Mouse (Mus musculus) left cerebral cortex, postnatal 10 days (tissue): ENCODE measurements around the gene BC029722. TPM values are rescaled to one million over a fixed set of nuclear protein-coding genes. Genes with fewer than 3 reads are reported as not detected.

Experiments used
- DNase-seq, 2 experiments: peaks; one replicate each; pipeline ENCODE4 v3.0.0; 2021 to 2022; ENCODE audit warnings: low spot score in 2 of 2, mixed read lengths in 1 of 2; ENCODE audit errors: extremely low spot score in 1 of 2
- intact Hi-C: fragments of 180-260 bp; cut with DNase I; formaldehyde crosslinking; loops from one replicate; pipeline ENCODE4 v1.15.1; 2025
- total RNA-seq, 2 experiments: library from RNA; stranded (reverse); gene quantifications; 2 replicates each; pipeline ENCODE4 v1.2.3; 2021

BC029722 gene
- total RNA-seq, 2 experiments from 2014 or later = 36.8 to 39.4 TPM

DNA sequence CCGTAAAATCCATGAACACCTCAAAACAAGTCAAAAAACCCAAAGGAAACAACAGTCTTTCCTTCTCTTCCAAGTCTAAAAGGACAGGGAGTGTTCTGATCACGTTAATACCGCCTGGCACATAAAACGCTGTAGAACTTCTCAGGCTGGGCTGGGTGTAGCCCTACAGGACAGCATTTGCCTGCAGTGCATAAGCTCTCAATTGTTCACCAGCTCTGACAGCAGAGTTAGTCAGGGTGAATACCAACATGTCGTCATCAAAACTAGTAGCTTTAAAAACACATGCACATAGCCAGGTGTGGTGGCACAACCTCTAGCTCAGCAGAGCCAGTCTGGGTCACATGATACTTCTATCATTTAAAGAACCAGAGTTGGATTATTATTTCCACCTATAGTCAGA is 1.6 kb upstream of the BC029722 start:
- no peak for DNase-seq
- intact Hi-C loops = no loop called here

DNA sequence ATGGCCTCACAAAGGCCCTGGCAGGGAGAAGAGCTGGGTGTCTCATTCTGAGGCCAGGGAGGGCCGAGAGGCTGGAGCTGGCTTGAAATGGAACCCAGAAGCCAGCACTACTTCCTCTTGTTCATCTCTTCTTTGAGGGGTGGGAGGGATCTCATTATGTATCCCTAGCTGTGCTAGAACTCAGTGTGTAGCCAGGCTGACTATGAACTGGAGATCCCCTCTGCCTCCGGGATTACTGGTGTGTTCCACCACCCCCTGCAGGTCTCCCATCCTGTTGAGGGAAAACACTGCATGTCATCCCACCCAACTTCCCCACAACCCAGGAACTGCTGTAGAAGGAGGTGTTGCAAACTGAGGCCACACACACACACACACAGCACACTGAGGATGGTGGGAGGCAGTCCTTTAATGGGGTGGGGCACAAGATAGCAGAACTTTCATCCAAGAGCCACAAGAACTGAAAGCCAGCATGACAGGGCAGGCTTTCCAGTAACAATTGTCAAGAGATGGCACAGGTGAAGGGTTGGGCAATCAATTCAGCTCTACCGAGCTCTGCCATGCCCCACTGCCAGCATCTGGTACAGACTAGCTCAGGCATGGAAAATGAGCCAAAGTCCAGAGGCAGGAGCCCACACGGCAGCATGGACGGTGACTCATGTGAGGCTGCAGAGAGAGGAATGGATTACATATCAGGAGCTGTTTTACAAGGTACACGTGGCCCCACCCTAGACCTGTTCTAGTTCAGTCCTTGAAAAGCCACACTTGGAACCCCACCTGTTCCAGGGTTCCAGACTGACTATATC is 424 bp upstream of the BC029722 start:
- peak in 1 of 2 experiments; percentile 55 for DNase-seq
- intact Hi-C loops = no loop called here

DNA sequence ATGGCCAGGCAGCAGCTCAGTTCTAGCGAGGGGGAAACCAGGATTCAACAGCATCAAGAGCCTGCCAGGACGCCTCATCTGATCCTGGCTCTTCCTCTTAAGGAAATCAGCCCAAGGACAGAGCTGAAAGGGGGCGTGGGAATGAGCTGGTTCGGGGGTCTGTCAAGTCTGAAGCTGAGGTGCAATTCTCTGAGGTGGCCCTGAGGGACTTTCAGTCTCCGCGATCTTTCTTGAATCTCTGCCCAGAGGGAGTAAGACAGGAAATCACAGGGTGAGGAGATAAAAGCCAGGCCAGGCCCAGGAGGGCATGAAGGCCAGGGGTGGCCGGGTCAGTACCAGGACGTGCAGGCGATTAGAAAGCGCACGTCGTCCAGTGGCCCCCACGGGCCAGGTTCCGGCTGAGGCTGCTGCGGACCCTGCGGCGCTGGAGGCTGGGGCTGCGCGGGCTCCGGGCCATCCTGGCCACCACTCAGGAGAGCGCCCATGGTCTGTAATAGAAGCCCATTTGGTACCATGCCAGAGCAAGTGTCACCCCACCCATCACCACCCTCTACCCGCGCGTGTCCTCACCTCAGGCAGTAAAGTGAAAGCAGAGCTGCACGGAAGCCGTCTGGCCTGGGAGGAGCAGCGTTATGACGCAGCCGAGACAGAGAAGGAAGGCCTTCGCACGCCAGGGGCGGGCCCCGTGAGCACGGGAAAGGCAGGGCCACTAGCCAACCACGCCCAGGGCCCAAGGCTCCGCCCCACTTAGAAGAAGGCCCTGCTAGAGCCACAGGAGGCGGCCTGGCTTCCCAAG is 432 bp downstream of the BC029722 start:
- DNase-seq = peak; percentile 89 to 96
- intact Hi-C loops = no loop called here

DNA sequence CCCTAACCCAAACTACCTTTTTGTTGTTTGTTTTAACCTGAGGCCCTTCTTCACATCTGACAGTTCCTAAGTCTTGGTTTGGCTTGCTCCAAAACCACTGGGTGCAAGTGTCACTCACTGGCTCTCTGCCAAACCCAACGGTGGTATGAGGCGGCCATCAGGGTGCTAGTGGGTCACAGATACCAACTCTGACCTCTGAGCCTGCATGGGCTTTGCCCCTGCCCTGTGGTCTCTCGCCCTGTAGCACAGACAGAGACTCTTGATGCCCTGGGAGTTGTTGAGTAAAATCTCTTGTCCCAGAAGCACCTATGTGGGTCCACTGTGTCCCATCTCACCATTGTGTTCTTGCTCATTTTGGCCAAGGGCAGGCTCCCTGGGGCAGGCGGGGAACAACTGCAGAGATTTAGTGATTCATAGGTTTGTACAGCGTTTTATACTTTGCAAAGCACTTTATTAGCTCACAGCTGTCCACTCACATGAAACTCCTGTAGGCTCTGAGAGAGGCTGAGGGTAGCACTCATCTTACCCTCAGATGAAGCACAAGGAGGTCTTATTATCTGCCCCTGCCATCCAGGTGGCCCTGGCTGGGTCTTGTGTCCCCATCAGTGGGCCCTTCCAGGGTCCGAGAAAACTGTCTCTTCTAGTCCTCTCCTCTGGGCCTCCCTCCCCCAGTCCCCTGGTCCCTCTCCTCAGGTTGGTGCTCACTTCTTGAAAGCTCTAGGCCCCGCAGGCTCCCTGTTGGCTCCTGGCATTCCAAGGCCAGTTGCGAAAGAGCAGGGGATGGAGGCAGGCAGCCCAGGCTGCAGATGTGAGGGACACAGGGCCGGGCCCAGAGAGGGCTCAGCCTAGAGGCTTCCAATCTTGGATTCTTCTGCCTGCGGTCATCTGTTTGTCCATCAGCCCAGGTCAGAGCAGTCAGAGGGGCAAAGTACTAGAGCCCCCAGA is 1.7 kb downstream of the BC029722 start:
- intact Hi-C loops = no loop called here
- peak in 1 of 2 experiments; percentile 50 for DNase-seq

DNA sequence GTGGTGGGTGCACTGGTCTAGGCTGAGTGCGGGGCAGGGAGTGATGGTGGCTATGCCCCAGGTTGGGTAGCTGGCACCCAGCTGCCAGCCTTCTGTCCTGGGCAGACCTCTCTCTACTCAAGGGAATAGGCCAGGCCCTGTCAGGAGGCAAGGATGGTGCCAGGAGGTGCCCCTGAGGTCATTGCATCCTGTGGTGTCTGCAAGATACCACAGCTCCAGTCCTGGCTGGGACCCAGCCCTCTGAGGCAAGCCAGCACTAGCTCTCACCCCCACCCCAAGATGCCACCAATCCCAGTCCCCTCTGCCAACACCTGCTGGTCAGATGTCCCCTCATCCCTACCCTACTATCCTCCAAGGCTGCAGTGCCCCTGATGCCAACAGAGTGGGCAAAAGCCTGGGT is 3.0 kb downstream of the BC029722 start:
- intact Hi-C loops = no loop called here
- peak in 1 of 2 experiments; percentile 41 for DNase-seq

DNA sequence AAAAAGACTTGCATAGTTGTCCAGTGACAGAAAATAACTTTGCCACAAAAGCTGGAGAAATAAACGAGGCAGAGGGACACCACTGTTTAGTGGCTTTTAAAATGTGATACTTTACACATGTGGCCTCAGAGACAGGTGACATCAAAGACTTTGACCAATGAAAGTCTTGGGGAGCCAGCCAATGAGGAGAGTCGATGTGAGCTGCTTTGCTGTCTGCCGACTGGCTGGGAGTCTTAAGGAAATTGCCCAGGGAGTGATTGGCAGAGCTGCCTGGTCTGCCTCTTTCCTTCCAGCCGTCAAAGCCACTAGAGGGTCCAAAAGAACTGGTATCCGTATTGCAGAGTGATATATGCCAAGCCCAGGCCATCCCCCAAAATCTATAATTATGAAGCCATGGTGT is 4.4 kb downstream of the BC029722 start:
- intact Hi-C loops = no loop called here
- peak in 1 of 2 experiments; percentile 39 for DNase-seq

DNA sequence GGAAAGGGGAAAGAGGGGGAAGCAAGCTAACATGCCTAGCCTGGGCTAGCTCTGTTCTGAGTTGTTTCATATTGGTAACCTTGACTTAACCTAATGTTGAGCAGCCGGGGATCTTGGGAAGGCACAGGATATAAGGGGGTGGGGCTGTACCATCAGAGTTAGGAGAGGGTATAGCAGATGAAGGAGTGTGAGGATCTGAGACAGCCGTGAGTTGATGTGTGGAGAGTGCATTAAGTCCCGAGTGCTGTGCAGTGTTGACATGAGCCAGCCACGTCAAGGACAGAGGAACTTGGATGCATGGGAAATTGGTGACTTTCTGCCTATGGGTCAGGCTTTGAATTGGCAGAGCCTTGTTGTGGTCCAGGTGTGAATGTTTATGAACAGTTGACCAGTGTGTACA is 6.6 kb downstream of the BC029722 start:
- intact Hi-C loops = no loop called here
- no peak for DNase-seq

DNA sequence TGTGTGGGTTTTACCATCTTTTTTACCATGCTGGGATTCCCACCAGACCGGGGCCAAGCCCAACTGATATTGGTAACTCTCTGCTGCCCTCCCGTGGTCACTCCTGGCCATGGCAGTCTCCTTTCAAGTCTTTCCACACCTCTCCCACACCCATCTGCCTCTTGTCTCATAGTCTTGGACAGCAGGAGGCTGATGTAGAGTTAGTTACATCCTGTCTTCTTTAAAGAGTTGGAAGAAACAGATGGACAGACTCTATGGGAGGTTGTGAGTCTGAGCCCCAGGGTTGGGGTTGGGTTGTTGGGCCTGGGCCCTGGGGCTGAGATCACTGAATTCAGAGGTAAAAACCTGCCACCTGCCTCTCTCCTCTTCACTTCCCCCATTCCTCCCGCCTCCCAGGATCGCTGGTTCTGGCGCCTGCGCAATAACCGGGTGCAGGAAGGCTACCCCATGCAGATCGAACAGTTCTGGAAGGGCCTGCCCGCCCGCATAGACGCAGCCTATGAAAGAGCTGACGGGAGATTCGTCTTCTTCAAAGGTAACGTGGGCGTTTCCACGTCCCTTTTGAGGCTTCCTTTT is 7.3 kb downstream of the BC029722 start:
- intact Hi-C loops = no loop called here
- peak; percentile 70 to 80 for DNase-seq

DNA sequence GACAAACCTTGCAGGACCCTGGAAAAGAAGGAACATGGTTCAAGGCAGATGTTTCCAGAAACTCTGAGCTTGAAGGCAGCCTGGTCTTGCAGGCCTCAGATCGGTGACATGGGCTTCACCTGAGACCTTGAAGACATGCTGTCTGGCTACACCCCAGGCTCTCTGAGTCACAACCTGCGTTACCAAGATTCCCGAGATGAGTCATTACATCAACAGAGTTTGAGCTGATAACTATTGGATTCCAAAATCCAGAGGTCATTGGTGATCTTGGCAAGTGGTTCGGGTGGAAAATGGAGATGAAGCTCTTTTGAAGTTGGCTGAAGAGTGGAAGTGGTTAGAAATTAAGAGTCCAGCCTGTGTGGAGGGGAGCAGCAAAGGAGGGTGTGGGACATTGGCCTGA is 9.6 kb downstream of the BC029722 start:
- intact Hi-C loops = no loop called here

DNA sequence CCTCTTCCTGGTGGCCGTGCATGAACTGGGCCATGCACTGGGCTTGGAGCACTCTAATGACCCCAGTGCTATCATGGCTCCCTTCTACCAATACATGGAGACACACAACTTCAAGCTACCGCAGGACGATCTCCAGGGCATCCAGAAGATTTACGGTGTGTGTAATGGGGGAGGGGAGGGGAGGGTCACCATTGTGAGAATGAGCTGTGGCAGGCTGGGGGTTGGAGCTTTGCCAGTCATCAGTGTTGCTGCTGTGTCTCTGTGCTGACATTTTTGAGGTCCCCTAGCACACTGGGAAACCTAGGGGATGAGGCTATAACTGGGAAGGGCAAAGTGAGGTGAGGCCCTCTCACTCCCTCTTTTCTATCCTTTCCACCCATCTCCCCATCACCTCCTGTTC is 11.8 kb downstream of the BC029722 start:
- DNase-seq = no peak
- intact Hi-C loops = no loop called here

More for the DNA sequence above, 9.6 kb downstream of the BC029722 start:
- no peak for DNase-seq

DNA sequence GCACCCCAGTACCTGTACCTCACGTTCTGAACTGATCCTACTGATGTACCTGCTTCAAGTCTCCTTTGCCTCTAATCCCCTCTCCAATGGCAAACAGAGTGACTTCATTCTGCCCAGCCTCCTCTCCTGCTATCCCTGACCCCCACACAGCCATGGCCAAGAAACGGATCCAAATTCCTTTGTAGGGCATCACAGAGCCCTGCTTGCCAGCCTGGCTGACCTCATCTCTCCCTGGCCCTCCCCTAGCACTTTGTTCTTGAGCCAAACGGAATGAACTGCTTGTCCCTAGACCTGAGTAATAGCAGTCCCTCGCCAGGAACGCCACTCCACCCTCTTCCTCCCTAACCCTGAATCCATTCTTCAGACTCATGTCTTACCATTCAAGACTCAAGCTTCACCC is 12.7 kb downstream of the BC029722 start:
- intact Hi-C loops = no loop called here
- no peak for DNase-seq

DNA sequence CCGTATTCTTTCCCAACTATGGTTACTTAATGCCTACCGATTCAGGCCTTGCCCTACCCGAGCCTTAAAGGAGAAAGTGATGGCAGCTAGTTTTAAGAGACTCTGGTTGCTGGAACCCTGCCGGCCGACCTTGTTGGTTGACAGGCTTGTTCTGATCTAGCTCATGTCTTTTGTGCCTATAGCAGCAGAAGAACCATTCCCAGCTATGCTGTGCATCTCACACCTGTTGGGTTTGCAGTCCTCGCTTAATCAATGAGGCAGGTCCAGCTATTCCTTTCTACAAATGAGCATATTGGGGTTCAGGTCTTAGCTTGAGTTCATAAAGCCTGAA is 13.3 kb downstream of the BC029722 start:
- intact Hi-C loops = no loop called here
- DNase-seq = no peak

DNA sequence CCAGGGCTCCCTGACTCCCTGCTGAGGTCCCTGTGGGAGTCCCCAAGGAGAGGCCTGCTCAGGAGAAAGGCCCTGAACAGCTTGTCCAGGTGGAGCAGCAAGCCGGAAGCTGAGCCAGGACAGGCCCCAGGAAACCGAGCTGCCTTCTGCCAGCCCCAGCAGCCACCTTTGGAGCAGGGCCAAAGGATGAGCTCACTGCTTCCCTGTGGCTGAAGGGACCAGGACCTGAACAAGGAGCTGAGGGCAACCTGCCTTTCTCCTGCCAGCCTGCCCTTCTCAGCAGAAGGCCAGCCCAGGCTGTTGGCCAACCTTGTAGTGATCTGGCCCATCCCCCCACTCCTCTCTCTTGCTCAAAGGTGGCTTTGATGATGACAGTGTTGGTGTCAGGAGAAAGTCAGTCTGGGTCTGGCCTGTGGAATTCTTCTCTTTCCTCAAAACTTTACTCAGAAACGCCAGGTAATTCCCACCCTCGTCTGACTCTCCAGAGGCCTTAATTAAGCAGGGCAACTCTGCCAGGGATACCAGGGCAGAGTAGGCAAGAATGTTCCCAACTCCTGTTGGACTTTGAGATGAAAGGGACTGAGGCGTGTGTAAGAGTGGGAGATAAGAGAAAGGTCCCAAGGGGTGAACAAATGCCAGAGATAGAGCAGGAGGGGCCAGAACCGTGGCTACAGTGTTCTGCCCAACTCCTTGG is 13.8 kb downstream of the BC029722 start:
- DNase-seq = peak in 1 of 2 experiments; percentile 50

DNA sequence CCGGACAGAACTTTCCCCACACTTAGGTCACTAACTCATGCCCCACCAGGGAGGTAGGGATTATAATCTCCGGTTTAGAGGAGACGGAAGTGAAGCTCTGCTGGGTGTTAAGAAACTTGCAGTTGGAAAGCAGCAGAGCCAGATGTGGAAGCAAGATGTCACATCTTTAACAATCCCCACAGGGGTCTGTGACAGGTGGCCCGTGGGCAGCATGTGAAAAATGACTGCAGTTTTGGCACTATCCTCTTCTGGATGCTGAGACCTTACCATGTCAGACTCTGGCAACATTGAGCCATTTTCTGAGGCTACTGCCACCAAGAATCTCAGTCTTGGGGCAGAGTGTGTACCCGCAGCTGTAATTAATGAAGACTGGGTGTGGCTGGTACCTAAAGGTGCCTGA is 15.2 kb downstream of the BC029722 start:
- intact Hi-C loops = no loop called here
- DNase-seq = no peak

More for the DNA sequence above, 13.8 kb downstream of the BC029722 start:
- intact Hi-C loops = no loop called here

DNA sequence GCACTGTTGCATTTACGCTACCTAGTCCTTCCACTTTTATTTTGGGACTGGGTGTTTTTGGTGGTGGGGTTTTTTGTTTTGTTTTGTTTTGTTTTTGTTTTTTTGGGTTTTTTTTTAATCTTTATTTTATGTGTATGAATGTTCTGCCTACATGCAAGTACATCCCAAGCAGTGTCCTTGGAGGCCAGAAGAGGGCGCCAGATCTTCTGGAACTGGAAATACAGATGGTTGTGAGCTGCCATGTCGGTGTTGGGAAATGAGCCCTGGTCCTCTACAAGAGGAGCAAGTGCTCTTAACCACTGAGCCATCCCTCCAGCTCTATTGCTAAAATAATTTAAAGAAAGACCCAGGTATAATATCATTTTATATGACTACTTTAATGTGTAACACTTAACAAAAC is 16.5 kb downstream of the BC029722 start:
- DNase-seq = no peak
- intact Hi-C loops = no loop called here

DNA sequence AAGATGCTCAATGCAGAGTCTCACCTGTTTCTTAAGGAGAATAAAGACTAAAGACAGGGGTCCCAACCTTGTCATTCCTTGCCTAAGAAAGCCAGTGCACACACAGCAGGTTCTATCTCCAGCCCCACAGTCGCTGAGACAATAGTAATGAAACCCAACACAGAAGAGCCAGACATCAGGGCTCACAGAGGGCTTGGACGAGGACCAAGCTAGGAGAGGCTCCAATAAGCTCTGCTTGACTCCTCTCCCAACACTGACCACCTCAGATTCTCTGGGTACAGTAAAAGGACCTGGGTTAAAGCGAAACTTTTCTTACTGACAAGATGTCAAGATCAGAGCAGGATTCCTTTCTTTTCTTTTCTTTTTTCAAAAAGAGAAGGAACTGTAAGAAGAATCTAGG is 20.6 kb downstream of the BC029722 start:
- intact Hi-C loops = no loop called here
- no peak for DNase-seq

DNA sequence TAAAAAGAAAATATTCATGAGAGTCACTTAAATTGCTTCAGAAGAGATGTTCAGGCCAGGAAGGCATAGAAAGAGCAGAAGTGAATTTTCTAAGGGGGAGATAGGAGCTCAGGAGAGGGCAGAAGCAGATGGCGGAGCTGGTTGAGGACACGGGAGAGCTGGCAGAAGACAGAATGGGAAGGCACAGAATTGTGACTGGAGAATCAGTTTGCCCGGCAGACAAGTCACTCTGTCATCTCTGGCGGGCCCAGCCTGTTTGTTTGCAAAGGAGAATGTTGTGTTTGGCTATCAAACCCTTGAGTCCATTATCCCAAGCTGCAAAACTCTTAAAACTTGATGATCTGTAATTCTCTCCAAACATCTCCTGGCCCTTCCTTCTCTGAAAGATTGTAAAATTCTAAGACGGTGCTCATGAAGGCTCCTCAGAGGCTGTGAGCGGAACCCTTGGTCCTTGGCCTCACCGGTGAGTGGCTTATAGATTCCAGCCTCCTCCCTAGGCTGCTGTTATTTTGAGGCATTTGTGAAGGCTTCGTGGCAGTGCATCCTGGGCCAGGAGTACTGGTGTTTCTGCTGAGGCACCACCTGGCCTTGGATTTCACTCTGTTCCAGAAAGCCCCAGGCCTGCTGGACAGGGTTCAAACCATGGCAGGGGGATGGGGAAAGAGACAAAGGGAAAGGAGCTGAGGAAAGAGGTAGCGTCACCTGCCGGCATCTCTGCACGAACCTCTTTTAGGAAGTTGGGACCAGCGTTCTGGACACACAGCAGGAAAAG is 24.4 kb downstream of the BC029722 start:
- intact Hi-C loops = no loop called here

DNA sequence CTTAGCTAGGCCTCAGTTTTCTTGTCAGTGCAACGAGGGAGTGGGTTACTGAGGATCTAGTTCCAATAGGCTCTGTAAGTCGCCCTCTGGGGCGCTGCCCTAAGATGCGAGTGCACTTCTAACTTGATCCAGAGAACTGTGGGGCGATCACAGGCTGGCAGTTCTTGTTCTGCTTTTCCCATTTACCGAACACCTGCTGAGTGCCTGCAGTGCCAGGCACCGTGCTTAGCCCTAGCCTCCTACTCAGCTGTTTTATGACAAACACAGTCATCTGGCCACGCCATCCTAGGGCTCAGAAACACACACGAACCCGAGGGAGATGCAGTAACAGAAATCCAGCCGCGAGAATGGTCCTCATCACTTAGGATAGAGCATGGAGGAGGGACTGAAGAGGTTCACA is 26.3 kb downstream of the BC029722 start:
- intact Hi-C loops = no loop called here
- no peak for DNase-seq

More for the DNA sequence above, 24.4 kb downstream of the BC029722 start:
- DNase-seq = no peak
